Mouse (Mus musculus): ENCODE results near the gene Mrpl53. TPM values are rescaled to one million over a fixed set of nuclear protein-coding genes. Genes with fewer than 3 reads are reported as not detected.

Mrpl53 gene
- polyA plus RNA-seq, 1 experiment: 89.4 TPM

GRCm38 (mm10) chr6:83092416-83093127 lies 16.3 kb upstream of the Mrpl53 start:
- no peak for DNase-seq (ENCODE audit: low read depth)

DNA sequence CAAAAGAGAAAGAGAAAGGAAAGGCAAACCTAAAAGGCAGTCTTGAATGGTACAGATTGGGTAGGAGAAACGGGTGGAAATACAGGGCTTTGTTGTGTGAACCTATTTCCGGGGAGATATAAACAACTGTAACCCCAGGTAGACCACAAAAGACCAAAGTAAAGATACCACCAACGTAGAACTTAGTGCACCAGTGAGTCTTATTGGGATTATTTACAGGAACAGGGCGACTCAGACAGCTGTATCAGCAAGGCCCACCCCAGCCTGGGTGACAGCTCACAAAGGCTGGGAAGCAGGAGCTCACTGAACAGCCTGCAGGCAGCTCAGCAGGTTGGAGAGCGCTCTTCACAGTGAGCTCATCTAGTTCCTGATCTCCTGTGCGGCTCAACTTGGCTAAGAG lies 12.9 kb upstream of the Mrpl53 start:
- DNase-seq (ENCODE audit: low read depth): no peak

- no peak for DNase-seq (ENCODE audit: low read depth)
Measured at GRCm38 (mm10) chr6:83098411-83098810, 10.4 kb upstream of the Mrpl53 start.

- no peak for DNase-seq (ENCODE audit: low read depth)
Measured at GRCm38 (mm10) chr6:83101316-83101687, 7.5 kb upstream of the Mrpl53 start, which contains the start of the genes Ccdc142 and Gm42688. TSS of gene Ccdc142 (plus strand) at chr6:83101601. TSS of gene Gm42688 (plus strand) at chr6:83101617.

DNA sequence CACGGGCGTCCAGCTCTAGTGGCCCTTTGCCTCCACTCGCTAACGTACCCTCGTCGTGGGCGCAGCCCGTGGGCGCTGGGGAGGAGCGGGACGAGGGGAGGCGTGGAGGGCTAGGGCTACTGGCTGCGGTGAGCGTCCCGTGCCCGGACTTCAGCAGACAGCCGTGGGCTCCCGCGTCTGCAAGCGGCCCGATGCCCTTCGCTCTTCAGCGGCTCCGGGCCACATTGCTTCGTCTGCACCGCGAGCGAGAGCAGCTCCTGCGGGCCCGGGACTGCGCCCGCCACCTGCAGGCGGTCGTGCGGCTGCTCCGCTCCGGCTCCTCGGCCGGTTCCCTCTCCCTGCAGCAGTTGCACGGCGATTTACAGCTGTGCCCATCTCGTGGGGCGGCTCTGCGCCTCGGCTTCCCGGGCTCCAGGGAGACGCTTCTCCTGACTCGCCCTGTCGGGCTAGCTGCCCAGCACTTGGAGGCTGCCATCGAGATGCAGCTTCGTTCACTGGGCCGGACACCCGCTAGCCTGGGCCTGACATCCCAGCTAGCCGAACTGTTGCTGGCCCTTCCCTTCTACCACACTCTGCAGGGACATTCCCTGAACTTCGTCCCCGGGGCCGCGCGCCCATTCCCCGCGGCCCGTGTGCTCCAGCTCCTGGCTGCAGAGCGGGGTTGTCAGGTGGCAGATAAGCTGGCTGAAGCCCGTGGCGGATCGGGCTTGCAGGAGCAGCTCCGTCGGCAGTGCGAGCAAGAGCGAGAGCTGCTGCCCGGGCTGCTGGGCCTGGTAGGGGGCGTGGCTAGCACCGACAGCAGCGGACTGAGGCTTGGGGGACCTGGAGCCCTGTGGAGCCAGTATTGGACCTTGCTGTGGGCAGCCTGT lies 6.9 kb upstream of the Mrpl53 start:
- no peak for DNase-seq (ENCODE audit: low read depth)

DNA sequence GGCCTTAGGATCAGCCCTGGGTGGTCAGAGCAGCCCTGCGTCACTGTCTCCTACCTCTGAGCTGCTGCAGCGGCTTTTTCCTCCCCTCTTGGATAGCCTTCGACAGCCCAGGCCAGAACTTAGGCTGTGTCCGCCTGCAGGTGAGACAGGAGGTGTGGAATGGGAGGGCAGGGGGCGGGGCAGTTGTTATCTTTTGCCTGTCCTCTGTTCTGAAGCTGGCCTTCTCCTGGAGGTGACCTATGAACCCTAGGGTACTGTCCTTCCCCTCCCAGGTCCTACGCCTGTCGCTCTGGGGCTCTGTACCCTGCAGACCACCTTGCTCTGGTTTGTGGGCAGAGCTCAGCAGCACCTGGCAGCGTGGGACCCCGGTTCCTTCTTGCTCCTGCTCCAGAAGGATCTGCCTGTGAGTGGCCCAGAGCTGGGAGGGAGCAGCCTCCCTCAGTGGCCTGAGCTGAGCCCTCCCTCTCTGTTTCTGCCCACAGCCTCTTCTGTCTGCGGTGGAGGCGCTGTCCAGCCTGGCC lies 5.7 kb upstream of the Mrpl53 start:
- DNase-seq (ENCODE audit: low read depth): no peak

- no peak for DNase-seq (ENCODE audit: low read depth)
Measured at GRCm38 (mm10) chr6:83104158-83104557, 4.7 kb upstream of the Mrpl53 start.

- no peak for DNase-seq (ENCODE audit: low read depth)
Measured at GRCm38 (mm10) chr6:83107566-83108400, 1.1 kb upstream of the Mrpl53 start.

- no peak for DNase-seq (ENCODE audit: low read depth)
Measured at GRCm38 (mm10) chr6:83111510-83112136, 2.8 kb downstream of the Mrpl53 start.

DNA sequence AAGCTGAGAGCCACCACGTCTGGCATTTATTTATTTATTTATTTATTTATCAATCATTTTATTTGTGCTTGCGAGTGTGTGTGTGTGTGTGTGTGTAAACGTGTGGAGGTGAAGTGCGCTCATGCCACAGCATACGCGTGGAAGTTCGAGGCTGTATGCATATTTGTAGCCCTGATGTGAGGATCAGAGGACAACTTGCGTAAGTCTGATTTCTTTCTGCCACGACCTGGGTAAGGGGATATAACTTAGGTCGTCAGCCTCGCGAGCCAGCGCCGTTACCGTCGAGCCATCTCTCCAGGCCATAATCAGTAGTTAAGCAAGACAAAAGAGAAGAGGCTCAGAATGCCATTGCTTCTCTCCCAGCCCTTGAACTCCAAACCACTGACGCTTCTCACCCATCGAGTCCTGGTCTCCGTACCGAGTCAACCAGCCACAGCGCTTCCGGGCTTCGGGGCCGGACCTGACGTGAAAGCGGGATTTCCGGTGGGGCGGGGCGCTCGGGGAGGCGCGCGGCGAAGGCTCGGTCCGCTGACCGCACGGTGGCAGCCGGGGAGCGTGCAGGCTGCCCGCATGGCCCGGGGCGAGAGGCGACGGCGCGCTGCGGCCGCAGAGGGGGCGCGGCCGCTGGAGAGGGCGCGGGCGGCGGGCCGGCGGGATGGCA lies 6.3 kb downstream of the Mrpl53 start, which contains the start of gene Mogs:
Mogs (plus strand) TSS at position 486 of the 661 bp plus-strand sequence.
- DNase-seq (ENCODE audit: low read depth): no peak

- DNase-seq (ENCODE audit: low read depth): no peak
Measured at GRCm38 (mm10) chr6:83115682-83116372, 7.0 kb downstream of the Mrpl53 start.

DNA sequence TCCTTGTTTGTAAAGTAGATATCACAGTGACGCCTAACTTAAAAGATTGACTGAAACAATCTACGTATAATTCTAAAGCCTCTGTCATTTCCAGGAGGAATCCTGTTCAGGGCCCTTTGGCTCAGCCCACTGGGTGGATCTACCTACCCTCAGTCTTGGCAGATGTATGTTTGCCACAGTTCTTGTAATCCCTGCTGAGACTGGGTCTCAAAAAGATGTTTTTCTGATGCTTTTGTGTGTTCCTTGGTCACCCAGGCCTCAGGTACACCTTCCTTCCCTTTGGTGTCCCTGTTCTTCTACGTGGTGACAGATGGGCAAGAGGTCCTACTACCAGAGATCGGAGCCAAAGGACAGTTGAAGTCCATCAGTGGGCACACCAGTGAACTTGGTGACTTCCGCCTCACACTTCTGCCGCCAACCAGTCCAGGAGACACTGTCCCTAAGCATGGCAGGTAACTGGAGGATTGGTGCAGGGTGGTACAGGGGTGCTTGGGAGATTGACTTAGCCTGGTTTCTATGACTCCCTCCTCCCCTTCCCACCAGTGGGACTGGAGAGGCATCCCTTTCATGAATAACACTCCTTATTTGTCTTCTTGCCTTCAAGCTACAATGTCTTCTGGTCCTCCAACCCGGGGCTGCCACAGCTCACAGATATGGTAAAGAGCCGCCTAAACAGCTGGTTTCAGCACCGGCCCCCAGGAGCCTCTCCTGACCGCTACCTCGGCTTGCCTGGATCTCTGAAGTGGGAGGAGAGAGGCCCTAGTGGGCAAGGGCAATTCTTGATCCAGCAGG lies 7.7 kb downstream of the Mrpl53 start:
- DNase-seq (ENCODE audit: low read depth): no peak

GRCm38 (mm10) chr6:83117165-83117438 lies 8.3 kb downstream of the Mrpl53 start:
- no peak for DNase-seq (ENCODE audit: low read depth)

- DNase-seq (ENCODE audit: low read depth): no peak
Measured at GRCm38 (mm10) chr6:83117616-83118015, 8.8 kb downstream of the Mrpl53 start.

- no peak for DNase-seq (ENCODE audit: low read depth)
Measured at GRCm38 (mm10) chr6:83118369-83118768, 9.5 kb downstream of the Mrpl53 start.

DNA sequence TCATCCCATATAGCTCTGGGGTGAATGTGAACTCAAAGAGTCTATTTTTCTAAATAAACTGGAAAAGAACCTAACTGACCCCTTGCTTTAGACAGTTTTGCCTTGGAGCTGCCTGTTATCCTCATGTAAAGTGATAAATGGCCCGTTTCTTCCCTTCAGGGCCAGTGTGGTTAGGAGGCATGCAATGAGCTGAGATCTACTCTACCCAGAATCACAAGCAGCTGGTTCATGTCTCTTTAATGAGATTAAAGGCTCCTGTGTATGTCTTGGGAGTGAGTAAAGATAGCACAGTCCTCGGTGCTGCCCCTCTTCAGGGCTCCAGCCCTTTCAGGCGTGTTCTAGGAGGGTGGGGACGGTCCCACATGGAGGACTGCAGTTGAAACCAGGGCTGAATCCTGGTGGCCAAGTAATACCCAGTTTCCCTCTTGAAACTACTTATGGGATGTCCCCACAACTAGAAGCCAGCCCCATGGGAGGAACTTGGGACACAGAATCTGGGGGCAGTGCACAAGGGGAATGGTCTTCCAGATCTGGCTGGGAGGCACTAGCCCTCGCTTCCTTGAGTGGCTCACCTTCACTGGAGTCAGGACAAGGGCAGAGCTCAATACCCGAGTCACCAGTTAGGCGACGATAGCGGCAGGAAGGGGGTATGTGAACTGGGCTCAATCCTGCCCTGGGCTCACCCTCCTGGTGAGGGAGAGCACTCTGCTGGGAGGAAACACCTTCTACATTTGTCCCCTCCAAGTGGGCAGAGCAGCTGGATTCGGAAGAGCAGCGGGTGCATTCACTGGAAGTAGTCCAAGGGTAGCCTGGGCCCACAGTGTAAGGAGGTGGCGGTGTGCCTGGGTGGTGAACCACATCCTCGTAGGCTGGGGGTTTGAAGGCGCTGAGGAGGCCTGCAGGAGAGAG lies 10.2 kb downstream of the Mrpl53 start:
- no peak for DNase-seq (ENCODE audit: low read depth)

DNA sequence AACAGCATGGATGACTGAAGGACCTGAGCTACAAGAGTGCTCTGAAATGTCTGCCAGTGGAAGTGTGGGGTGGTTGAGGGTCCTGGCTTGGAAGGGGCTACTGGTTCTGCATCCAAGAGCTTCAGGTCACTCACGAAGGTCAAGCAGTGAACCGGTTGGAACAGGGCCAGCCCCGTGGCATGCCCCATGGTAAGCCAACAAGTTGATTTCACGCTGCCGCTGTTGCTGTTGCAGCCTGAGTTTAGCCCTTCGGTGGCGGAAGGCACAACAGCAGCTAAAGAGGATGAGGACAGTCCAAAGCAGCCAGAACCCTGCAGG lies 10.9 kb downstream of the Mrpl53 start:
- no peak for DNase-seq (ENCODE audit: low read depth)
